Mouse (Mus musculus): Measurements from ENCODE around the gene Gm10181. TPM values are rescaled to one million over a fixed set of nuclear protein-coding genes. Genes with fewer than 3 reads are reported as not detected.
A peak's percentile ranks its signal among the peaks of the same experiment; 100 is the strongest.

Gm10181 gene
- total and polyA plus RNA-seq, 3 experiments: not detected

DNA sequence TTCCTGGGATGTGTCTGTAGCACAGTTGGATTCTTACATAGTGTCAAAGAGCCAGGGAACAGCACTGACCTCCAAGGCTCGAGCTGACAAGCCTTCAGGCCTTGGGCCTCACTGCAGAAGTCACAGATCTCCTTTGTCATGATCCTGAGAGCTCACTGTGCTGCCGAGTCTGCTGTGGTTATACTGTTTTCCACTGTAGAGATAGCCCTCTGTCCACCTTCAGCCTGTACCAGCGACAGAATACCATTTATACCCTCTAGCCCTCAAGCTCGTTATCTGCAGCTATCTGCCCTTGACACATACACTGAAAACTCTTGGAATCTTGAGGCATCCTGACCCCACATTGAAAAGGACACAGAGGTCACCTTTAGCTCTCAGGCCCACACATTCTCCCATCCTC, 37.3 kb upstream of the Gm10181 start:
- H3K79me2 ChIP-seq (replicated peaks; ENCODE audit: control insufficient read depth, insufficient read depth, low read length): no peaks in the 10 kb centered on the region
- no peak overlapping the region for H3K9ac ChIP-seq (ENCODE audit: low read depth, low read length)
- TF ChIP-seq POLR2A (IDR thresholded peaks at IDR 0.05; ENCODE audit: insufficient read depth, low read depth, low read length) (no peak), CTCF (IDR thresholded peaks at IDR 0.05) (no peak), EP300 (IDR thresholded peaks at IDR 0.05; ENCODE audit: insufficient read depth, low read depth, low read length) (no peak)
- DNase-seq: no peak
- no peaks in the 10 kb centered on the region for H3K27me3 ChIP-seq (ENCODE audit: control insufficient read depth, insufficient read depth, low read length)
- no peak overlapping the region for H3K27ac ChIP-seq
- 0 out of 2 replicates have a peak, but pooled peaks cover 3% of the 10 kb centered on the region for H3K4me1 ChIP-seq (ENCODE audit: control insufficient read depth, insufficient read depth, low read length)
- no peak overlapping the region for H3K4me3 ChIP-seq
- intact Hi-C loops (cut with DNase I): no loop called here
- WGBS: 66% methylated on average over 4 of the region's 4 CpGs
- no peaks in the 10 kb centered on the region for H3K36me3 ChIP-seq (ENCODE audit: control insufficient read depth, insufficient read depth, low read length)

DNA sequence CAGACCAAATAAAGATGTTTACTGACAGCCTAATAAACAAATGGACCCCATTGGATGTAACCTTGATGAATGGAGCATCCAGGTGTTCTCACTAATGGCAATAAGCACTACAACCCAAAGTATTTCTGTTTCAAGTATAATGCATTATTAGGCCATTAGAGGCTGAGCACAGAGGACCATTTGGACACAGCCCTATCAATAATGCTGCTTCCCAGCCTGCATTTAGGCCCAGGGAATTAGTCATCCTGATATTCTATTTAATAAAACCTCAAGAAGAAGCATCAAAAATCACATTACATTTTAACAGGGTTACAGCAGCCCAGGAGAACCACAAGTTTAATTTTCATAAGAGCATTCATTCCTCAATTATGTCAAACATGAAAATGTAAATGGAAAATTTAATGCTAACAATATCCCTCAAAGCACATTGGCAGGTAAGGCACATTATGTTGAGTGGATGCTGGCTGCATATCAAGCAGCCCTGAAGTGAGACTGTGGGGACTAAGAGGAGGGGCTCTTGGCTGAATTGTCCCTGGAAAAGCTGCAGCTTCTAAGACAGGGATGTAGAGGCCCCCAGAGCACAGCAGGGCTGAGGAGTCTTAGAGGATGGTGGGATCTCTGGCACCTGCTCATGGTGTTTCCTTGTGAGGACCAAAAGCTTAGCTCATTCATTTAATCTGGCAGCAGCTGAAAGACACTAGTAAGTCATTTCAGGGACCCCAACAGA, 33.4 kb upstream of the Gm10181 start:
- Histone ChIP-seq H3K4me3 (no peak overlapping the region), H3K9ac (ENCODE audit: low read depth, low read length) (no peak overlapping the region), H3K27ac (no peak overlapping the region), H3K79me2 (replicated peaks; ENCODE audit: control insufficient read depth, insufficient read depth, low read length) (no peaks in the 10 kb centered on the region), H3K27me3 (ENCODE audit: control insufficient read depth, insufficient read depth, low read length) (no peaks in the 10 kb centered on the region), H3K36me3 (ENCODE audit: control insufficient read depth, insufficient read depth, low read length) (no peaks in the 10 kb centered on the region), H3K4me1 (ENCODE audit: control insufficient read depth, insufficient read depth, low read length) (no peaks in the 10 kb centered on the region)
- intact Hi-C loops (cut with DNase I): no loop called here
- no peak for TF ChIP-seq POLR2A (IDR thresholded peaks at IDR 0.05; ENCODE audit: insufficient read depth, low read depth, low read length)
- no peak for TF ChIP-seq CTCF (IDR thresholded peaks at IDR 0.05)
- no peak for TF ChIP-seq EP300 (IDR thresholded peaks at IDR 0.05; ENCODE audit: insufficient read depth, low read depth, low read length)
- DNase-seq: no peak

- Histone ChIP-seq H3K79me2 (replicated peaks; ENCODE audit: control insufficient read depth, insufficient read depth, low read length) (no peaks in the 10 kb centered on the region), H3K27me3 (ENCODE audit: control insufficient read depth, insufficient read depth, low read length) (no peaks in the 10 kb centered on the region), H3K4me1 (ENCODE audit: control insufficient read depth, insufficient read depth, low read length) (no peaks in the 10 kb centered on the region), H3K27ac (no peak overlapping the region), H3K36me3 (ENCODE audit: control insufficient read depth, insufficient read depth, low read length) (no peaks in the 10 kb centered on the region), H3K4me3 (no peak overlapping the region), H3K9ac (ENCODE audit: low read depth, low read length) (no peak overlapping the region)
- no peak for DNase-seq
- intact Hi-C loops (cut with DNase I): no loop called here
- WGBS: 27% methylated on average over 2 of the region's 3 CpGs
- no peak for TF ChIP-seq EP300 (IDR thresholded peaks at IDR 0.05; ENCODE audit: insufficient read depth, low read depth, low read length)
- no peak for TF ChIP-seq CTCF (IDR thresholded peaks at IDR 0.05)
- TF ChIP-seq POLR2A (IDR thresholded peaks at IDR 0.05; ENCODE audit: insufficient read depth, low read depth, low read length): no peak
Measured at GRCm38 (mm10) chr9:25058726-25059125, 30.5 kb upstream of the Gm10181 start.

- Histone ChIP-seq H3K36me3 (ENCODE audit: control insufficient read depth, insufficient read depth, low read length) (no peaks in the 10 kb centered on the region), H3K4me3 (no peak overlapping the region), H3K27ac (no peak overlapping the region), H3K79me2 (replicated peaks; ENCODE audit: control insufficient read depth, insufficient read depth, low read length) (no peaks in the 10 kb centered on the region), H3K4me1 (ENCODE audit: control insufficient read depth, insufficient read depth, low read length) (peaks cover 6% of the 10 kb centered on the region; the same call in 1 of the 2 replicates), H3K9ac (ENCODE audit: low read depth, low read length) (no peak overlapping the region), H3K27me3 (ENCODE audit: control insufficient read depth, insufficient read depth, low read length) (no peaks in the 10 kb centered on the region)
- WGBS: 74% methylated on average over 1 of the region's 1 CpGs
- TF ChIP-seq CTCF (IDR thresholded peaks at IDR 0.05) (no peak), POLR2A (IDR thresholded peaks at IDR 0.05; ENCODE audit: insufficient read depth, low read depth, low read length) (no peak), EP300 (IDR thresholded peaks at IDR 0.05; ENCODE audit: insufficient read depth, low read depth, low read length) (no peak)
- intact Hi-C loops (cut with DNase I): no loop called here
- no peak for DNase-seq
Measured at GRCm38 (mm10) chr9:25072666-25073065, 16.6 kb upstream of the Gm10181 start.

DNA sequence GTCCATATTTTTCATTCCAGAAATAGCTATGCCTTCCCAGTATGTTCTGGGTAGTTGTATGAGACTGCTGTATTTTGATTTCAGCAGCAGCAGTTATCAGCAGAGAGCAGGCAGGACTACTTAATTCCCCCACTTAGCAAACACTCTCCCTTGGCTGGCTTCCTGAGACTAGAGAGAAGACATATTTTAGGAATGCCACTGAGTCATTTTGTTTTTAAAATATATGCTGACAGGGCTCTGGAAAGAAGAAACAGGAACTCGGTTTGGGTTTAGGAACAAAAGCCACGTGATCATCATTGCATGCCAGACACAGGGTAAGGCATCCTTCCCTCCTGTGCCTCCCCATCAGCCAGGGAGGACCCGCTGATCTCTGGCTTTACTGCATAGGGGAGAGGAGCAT, 13.2 kb upstream of the Gm10181 start:
- intact Hi-C loops (cut with DNase I): no loop called here
- no peak for TF ChIP-seq POLR2A (IDR thresholded peaks at IDR 0.05; ENCODE audit: insufficient read depth, low read depth, low read length)
- TF ChIP-seq EP300 (IDR thresholded peaks at IDR 0.05; ENCODE audit: insufficient read depth, low read depth, low read length): no peak
- TF ChIP-seq CTCF (IDR thresholded peaks at IDR 0.05): no peak

GRCm38 (mm10) chr9:25076505-25076904, 12.7 kb upstream of the Gm10181 start:
- H3K4me3 ChIP-seq: no peak overlapping the region
- H3K36me3 ChIP-seq (ENCODE audit: control insufficient read depth, insufficient read depth, low read length): no peaks in the 10 kb centered on the region
- no peak for DNase-seq
- intact Hi-C loops (cut with DNase I): no loop called here
- no peak overlapping the region for H3K27ac ChIP-seq
- H3K27me3 ChIP-seq (ENCODE audit: control insufficient read depth, insufficient read depth, low read length): no peaks in the 10 kb centered on the region
- WGBS: 49% methylated on average over 1 of the region's 1 CpGs
- TF ChIP-seq CTCF (IDR thresholded peaks at IDR 0.05) (no peak), EP300 (IDR thresholded peaks at IDR 0.05; ENCODE audit: insufficient read depth, low read depth, low read length) (no peak), POLR2A (IDR thresholded peaks at IDR 0.05; ENCODE audit: insufficient read depth, low read depth, low read length) (no peak)
- no peak overlapping the region for H3K9ac ChIP-seq (ENCODE audit: low read depth, low read length)
- no peaks in the 10 kb centered on the region for H3K79me2 ChIP-seq (replicated peaks; ENCODE audit: control insufficient read depth, insufficient read depth, low read length)
- H3K4me1 ChIP-seq (ENCODE audit: control insufficient read depth, insufficient read depth, low read length): peaks cover 6% of the 10 kb centered on the region; the same call in 1 of the 2 replicates

More for the DNA sequence above, 13.2 kb upstream of the Gm10181 start:
- Histone ChIP-seq H3K9ac (ENCODE audit: low read depth, low read length) (no peak overlapping the region), H3K27me3 (ENCODE audit: control insufficient read depth, insufficient read depth, low read length) (no peaks in the 10 kb centered on the region), H3K4me3 (no peak overlapping the region), H3K79me2 (replicated peaks; ENCODE audit: control insufficient read depth, insufficient read depth, low read length) (no peaks in the 10 kb centered on the region), H3K36me3 (ENCODE audit: control insufficient read depth, insufficient read depth, low read length) (no peaks in the 10 kb centered on the region), H3K4me1 (ENCODE audit: control insufficient read depth, insufficient read depth, low read length) (peaks cover 6% of the 10 kb centered on the region; the same call in 1 of the 2 replicates), H3K27ac (peak overlapping the region; percentile 38; the same call in 1 of the 2 replicates)
- peak in 1 of 2 experiments; percentile 7 for DNase-seq
- WGBS: 7% methylated on average over 3 of the region's 3 CpGs
